Mouse (Mus musculus): Measurements from ENCODE around the gene Hnrnph3.

The Hnrnph3 gene

DNA sequence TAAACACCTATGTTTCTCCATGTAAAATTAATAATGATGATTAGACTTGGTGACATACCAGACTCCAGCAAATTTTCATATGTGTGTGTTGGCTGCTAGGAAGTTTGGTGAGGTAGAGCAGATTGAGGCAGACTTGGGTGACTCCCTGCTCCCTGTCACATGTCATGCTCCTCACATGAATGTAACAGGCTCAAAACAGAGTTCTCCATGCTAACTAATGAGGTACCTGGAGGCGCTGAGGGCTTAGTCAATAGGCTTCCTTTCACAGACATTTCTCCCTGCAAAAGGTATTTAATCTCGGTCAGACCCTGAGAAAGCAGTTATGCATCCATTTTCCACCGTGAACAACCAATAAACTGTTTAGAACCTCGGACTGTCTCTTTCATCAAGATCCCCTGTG is 4.4 kb upstream of the Hnrnph3 start:
- no peak for DNase-seq (ENCODE audit: low spot score)

DNA sequence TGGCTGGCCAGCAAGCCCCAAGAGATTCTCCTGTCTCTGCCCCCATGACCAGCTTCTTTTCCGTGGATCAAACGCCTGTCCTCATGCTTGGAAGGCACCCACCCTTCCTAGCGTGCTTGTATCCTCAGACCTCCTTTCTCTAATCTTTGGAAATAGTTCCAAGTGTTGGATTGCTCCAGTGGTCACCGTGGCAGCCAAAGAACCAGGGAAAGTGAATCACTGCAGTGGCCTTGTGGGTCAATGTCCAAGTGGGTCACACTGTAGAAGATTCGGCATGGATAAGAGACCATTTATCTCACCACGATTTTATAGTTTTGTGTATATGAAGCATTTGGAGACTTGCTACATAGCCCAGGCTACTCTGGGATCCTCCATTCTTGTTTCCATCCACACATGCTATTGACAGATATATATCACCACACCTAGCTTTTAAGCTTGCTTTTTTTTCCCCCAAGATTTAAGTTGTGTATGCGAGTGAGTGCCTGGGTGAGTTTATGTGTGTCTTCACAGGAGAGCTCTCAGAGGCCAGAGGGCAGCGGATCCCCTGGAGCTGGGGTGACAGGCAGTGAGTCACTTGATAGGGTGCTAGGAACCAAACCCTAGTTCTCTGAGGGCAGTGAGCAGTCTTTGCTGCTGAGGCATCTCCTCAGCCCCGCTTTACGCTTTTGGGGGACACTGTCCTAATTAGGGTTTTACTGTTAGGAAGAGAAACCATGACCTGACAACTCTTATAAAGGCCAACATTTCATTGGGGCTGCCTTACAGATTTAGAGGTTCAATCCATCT is 3.6 kb upstream of the Hnrnph3 start:
- DNase-seq (ENCODE audit: low spot score), result no peak

DNA sequence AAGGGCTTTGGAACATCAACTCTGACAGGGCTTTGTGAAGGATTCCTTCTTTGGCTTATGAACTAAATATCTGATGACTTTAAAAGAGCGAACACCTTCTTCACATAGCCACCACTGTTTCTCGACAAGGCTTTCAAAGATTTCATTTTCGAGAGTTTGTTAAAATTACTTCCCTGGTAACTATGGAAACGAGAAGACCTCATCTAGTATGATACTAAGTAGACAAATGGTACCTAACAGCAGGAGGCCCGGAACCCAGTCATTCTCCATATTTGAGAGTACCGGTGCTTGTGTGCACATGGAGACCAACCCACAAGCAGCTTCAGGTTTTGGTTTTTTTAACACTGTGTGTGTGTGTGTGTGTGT is 2.8 kb upstream of the Hnrnph3 start:
- DNase-seq (ENCODE audit: low spot score), result no peak

DNA sequence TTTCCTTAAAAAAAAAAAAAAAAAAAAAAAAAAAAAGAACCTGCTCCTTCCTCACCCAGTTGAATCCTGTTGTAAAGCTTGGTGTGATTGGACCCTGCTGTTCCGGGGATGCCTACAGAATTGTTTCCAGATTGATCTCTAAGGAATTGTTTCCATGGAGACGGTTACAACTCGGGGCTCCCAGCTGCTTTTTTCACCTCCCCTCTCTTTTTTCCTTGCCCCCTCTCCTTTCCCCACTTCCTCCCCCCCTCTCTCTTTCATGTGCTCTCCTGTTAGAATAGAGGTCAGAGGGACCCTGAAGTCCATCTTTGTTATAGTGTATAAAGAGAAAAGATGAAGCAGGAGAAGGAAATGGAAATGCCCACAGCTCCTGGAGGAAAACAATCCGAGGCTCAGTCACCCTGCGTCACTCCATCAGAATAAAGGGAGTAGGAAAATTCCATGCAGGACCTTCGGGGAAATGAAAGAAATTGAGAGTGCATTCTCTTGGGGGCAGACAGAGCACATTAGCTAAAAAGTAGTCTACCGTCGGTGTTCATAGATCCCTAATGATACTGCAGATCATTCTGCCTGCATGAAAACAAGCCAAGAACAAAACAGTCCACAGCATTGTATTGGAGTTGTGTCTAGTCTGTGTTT is 2.3 kb upstream of the Hnrnph3 start:
- DNase-seq (ENCODE audit: low spot score), result no peak

DNA sequence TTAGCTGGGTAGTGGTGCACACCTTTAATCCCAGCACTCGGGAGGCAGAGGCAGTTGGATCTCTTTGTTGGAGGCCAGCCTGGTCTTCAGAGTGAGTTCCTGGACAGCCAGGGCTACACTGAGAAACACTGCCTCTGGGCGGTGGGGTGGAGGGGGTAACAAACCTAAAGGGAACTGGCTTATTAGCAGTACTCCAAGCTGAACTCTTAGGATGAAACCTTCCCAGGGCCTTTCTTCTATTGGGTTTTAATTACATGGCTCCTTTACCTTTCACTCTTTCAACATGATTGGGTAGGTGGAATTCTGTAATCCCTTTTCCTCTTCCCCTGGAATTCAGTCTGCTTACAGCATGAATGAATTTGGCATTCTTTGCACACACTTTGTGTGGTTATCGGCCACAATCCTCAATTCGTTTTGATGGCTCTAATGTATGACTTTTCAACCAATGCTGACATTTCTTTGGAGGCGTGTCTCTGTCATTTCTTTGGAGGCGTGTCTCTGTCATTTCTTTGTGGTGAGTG is 1.5 kb upstream of the Hnrnph3 start:
- no peak for DNase-seq (ENCODE audit: low spot score)

DNA sequence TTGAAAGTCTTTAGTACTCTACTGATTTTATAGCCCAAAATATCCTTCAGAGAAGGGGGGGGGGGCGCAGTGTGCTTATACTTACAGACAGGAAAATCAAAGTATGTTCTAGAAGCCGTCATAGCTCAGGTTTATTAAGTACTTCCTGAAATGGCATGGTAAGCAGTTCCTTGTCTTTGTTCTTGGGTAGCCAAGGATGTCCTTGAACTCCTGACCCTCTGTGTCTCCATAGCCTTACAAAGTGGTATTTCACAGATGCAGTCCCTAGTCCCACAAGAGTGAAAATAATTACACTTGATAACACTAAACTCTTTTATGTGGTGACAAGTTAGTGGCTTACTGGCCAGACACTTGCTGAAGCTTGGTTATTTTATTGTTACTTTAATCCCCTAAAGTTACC is 999 bp upstream of the Hnrnph3 start:
- DNase-seq (ENCODE audit: low spot score), result no peak

DNA sequence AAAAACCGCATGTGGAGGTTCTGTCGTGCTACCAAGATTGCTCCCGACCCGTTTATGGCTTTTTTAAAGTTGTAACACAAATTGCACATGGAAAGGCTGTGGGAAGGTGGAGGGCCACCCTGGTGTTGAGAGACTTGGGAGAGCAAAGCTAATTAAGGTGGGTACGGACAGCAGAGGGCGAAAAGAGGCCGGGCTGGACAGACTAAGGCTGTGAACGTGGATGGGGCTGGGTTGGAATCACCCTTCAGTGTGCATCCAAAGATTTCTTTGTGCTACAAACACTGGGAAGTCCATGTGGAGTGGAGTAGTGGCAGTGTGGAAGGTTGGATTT is 528 bp upstream of the Hnrnph3 start:
- DNase-seq (ENCODE audit: low spot score), result peak; percentile 80

DNA sequence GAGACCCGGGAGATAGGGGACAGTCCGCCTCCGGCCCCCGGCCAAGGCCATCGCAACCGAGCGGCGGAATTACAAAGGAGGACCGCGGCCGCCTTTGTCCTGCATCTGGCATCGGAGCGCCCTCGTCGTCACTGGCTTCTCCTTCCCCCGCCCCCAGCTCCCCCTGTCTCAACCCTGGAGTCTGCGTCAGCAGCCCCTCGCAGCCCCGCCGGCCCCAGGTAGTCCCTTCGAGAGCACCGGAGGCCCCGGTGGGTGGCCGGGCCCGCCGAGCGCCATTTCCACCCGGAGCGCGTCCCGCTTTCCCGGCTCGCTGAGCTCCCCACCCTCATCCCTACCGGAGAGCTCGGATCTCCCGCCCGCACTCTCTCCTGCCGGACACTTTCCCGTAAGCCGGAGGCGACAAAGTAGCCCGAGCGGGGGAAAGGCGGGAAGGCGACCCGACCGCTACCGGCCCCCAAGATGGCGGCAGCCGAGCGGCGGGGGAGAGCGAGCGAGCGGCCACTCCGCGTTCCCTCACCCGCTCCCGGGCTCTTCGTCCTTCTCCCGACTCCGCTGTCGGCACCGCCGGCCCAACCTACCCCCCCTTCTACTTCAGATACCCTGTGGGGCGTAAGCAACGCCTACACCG is 782 bp downstream of the Hnrnph3 start:
- peak; percentile 66 for DNase-seq (ENCODE audit: low spot score)

DNA sequence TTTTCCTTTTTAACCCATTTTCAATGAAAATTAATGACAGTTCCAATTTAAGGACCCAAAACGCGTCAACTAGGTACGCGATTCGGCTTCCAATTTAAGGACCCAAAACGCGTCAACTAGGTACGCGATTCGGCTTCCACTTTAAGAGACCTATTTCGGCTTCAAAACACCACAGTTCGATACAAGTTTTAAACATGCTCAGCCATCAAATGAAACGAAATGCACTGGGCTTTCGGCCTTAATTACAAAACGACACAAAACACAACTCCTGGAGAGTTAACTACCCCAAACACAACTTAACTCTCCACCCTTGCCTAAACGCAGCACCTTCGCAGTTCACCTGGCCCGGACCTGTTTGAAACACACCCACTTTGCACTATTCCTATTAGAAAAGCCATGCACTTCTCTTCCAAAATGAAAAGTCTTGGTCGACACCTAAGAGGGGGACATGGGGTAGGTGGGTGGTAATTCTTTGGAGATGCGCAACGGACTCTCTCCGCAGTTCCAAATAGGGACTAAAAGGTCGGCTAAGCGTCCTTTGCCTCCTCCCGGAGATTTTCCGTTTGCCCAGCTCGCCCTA is 1.4 kb downstream of the Hnrnph3 start:
- no peak for DNase-seq (ENCODE audit: low spot score)

DNA sequence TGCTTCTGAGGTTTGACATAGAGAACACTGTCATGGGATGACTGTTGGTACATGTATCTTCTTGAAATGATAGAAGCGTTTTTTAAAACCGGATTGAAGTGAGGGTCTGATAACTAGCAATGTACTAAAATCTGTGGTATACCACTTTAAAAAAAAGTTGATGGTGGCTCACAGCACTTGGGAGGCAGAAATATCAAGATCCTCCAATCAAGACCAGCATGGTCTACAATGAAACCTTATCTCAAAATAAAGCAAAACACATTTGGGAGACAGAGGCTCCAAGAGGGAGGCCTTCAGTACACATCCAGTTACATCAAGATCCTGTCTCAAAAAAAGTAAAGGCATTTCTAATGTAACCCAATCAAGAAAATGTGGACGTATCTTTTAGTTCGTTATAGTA is 2.3 kb downstream of the Hnrnph3 start:
- no peak for DNase-seq (ENCODE audit: low spot score)

DNA sequence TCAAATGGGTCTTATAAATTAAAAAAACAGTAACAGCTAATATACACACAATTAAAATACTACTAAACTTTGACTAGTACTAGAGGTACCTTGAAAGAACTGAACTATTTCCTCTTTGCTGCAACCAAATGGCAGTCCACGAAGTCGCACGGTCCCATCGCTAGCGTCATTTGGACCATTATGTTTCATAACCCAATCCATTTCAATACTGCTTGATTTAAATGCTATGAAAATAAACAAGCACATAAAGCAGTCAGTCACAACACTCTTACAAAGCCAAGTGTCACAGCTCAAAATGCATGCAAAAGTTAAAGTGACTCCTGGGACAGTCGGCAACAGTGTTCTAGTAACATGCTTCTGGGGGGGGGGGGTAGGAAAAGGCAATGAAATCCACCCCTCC is 4.7 kb downstream of the Hnrnph3 start:
- DNase-seq (ENCODE audit: low spot score), result no peak

DNA sequence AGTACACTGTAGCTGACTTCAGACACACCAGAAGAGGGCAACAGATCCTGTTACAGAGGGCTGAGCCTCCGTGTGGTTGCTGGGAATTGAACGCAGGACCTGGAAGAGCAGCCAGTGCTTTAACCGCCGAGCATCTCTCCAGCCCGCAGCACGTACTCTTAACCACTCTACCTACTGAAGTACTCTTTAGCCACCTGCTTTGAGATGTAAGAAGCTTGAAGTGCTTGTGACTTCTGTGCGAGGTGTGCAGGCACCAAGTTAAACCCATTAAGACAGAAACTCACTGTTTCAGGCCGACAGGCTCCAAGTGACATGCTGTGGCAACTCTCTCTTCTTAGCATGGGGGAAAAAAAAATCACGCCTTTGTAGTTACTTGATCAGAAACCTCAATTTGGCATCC is 9.8 kb downstream of the Hnrnph3 start:
- no peak for DNase-seq (ENCODE audit: low spot score)

DNA sequence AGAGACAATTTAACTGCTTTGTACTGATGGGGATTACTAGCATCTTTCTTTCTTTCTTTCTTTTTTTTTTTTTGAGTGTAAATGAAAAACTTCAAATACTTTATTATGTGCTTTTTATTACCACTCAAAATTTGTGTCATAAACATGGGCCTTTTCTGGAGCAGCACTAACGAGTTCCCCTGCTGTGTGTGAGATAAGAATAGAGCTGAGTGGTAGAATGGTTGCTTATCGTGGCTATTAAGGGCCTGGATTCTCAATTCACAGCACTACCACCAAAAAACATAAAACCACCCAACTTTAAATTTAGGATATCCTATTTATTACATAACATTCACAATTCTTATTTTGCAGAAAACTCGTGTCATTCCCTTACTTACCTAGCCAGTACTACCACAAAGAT is 10.5 kb downstream of the Hnrnph3 start:
- no peak for DNase-seq (ENCODE audit: low spot score)

DNA sequence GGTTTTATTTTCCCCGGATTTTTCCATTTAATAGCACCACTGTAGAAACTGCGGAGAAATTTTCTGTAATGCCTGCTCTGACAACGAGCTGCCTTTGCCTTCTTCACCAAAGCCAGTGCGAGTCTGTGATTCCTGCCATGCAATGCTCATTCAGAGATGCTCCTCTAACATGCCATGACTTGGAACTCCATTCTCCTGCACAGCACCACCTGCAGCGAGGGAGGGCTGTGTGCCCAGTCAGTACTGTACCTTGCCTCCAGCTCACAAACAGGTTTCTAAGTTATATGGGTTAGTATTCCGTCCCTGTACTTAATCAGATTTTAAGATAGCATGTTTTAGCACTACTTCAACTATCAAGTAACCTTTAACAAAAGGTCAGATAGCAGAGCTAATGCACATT is 12.5 kb downstream of the Hnrnph3 start:
- DNase-seq (ENCODE audit: low spot score), result no peak

DNA sequence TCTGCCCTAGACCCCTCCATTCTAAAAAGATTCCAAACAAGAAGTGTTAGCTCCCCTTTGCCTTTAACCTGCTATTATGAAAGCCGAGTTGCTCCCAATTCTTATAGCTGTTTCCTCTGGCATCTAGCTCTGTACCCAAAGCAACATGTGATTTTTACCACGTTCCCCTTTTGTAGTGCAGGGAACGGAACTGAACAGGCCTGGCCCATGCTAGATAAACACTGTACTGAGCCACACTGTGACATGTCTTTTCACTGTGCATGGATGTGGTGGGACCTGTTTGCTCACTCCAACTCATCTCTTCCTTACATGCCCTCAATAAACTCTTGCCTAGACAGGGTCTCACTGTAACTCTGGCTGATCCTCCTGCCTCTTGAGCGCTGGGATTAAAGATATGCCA is 13.7 kb downstream of the Hnrnph3 start:
- DNase-seq (ENCODE audit: low spot score), result no peak

DNA sequence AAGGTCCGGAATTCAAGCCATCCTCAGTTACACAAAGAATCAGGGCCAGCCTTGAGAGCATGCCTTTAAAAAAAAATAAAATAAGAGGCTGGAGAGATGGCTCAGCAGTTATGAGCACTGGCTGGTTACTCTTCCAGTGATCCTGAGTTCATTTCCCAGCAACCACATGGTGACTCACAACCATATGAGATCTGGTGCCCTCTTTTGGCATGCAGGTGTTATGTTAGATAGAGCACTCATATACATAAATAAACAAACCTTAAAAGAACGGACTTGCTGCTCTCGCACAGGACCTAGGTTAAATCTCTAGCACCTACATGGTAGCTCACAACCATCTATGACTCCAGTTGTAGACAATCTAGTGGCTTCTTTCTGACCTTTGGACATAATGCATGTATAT is 15.8 kb downstream of the Hnrnph3 start:
- no peak for DNase-seq (ENCODE audit: low spot score)

DNA sequence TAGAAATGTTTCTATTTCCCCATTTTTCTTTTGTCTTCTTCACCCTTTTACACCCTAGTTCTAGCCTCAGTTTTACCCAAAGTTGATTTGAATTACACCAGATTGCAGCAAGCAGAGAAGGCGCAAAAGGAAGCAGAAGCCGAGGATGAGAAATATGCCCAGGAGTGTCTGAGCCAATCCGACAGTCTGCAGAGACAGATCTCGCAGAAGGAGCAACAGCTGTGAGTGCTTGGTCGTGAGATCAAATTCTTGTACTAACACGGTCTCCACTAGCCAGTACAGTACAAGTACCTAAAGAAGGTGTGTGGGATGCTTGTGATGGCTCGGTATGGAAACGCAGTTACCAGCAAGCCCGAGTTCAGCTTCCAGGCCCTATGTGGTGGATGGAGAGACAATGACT is 19.5 kb downstream of the Hnrnph3 start:
- DNase-seq (ENCODE audit: low spot score), result no peak

DNA sequence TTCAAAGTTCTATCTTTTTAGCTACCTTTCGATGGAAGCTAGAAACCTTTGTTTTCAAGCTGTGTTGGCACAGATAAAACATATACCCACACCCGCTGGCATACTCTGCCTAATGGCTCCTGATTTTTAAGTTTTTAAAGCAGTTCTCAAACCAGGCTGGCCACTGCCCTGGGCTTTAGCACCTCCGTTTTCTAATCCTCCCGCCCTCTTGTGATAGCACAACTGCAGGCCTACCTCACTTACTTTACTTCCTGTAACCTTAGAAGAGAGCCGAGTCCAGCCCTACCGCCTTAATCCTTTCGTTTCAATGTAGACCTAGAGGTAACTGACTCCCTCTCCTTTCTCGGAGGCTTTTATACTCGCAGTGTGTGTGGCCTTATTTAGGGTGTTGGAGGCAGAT is 20.8 kb downstream of the Hnrnph3 start:
- no peak for DNase-seq (ENCODE audit: low spot score)

DNA sequence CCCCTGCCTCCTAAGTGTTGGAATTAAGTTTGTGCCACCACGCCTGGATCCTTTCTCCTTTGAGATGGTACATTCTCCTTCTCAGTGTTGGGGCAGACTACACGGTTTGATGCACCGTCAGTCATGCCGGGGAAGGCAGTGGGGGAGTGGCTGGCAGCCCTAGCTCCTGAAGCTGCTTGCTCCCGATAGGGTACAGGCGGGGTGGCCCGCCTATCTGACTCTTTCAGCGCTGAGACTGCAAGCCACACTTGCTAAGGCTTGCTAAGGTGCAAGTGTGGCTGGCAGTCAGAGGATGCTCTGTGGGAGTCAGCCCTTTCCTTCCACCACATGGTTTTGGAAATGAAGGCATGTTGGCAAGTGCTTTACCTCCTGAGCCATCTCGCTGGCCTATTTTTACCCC is 23.4 kb downstream of the Hnrnph3 start:
- no peak for DNase-seq (ENCODE audit: low spot score)

DNA sequence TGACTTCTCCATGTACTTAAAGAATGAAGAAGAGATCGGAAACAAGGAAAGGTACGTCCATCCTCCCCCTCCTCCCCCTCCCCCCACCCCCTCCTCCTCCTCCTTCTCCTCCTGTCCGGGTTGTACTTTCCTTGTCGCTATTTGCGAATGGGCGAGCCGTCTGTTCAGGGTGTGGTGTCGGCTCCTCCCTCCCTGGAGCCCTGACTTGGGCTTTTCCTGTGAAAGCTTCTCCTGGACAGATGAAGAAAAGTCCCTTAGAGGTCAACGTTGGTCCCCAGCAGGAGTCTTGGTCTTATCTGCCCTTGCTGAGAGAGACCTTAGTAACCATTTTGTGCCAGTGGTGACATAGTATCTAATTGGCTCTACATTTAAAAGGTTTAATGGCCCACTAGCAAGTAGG is 30.0 kb downstream of the Hnrnph3 start:
- no peak for DNase-seq (ENCODE audit: low spot score)

DNA sequence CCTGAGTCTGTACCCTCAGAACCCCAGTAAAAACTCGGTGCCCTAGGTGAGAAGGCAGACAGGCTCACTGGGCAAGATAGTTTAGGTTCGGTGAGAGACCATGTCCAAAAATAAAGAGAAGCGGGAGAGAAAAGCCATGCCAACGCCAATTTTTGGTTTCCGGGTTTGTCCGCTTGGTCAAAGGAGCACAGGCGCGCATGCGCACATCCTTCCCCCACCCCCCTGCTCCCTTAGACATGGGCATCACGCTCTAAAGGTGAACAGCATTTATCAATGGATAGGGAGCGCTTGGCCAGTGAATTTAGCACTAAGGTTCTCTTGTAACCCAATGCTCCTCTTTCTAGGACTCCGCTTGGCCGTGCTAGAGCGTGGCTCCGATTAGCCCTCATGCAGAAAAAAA is 33.4 kb downstream of the Hnrnph3 start:
- DNase-seq (ENCODE audit: low spot score), result no peak

DNA sequence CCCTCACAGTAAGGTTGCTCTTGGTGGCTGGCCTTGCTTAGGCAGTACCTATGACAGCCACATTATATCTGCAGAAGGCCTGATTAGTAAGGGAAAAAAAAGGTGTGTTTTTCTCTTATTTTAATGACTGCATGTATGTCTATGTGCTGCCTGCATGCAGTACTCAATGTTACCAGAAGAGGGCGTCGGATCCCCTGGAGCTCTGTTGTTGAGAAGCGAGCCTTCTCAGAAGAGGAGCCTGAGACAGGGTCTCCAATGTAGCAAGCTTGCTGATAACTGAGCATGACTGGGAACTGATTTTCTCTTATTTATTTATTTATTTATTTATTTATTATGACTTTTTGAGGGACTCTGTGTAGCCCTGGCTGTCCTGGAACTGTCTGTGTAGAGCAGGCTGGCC is 36.7 kb downstream of the Hnrnph3 start:
- DNase-seq (ENCODE audit: low spot score), result peak; percentile 18

DNA sequence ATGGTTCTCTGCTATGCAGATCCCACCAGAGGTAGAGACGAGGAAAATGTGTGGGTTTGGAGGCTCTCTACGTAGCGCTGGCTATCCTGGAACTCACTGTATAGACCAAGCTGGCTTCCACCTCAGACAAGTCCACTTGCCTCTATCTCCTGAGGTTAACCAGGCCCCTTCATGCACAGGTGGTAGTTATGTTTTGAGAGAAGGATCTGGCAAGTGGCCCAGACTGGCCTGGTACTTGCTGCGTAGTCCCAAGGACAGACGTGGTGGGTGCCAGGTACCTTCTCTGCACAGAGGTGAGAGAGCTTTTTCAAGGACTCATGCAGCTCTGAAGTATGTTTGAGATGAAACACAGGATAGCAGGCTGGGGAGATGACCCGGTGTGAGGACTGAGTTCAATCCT is 39.5 kb downstream of the Hnrnph3 start:
- DNase-seq (ENCODE audit: low spot score), result peak; percentile 34

Data from MN1 (cell line).